Mouse (Mus musculus): ENCODE data around the gene Il18rap.

The Il18rap gene

DNA sequence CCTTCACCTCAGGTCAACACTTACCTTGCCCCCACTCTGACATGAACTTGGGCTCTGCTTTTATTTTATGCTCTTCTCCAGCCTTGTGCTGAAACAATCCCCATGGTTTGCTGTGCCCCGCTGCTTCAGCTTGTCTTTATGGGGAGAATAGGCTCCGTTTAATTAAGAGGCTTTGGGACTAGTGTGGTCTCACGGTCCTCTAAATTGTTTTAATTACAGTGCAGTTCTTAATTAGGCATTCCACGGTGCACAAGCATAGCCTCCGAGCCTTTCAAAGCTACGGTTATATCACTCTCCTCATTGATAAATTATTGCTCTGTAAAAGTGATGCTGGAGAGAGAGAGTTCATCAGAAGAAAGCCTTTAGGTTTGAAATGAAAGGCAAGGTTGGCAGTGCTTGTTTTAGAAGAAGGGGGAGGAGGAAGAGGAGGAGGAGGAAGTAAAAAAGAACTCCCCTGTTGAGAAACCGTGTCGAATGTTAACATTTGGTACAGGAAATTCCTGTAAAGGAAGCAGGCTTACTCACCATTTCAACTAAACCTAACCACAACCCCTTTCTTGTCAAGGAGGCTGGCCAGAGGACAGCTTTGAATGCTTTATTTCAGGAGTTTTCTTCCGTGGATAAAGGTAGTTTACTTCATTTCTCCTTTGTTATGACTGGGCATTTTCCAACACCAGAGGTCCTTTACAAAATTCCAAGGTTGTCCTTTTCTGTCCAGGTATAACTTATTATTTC, at the start of gene Il18rap:
Gene Il18rap, plus strand, starts transcription at position 512 of the 735 bp plus-strand sequence.
- no peak for DNase-seq (ENCODE audit: low spot score in 2 of 2)

DNA sequence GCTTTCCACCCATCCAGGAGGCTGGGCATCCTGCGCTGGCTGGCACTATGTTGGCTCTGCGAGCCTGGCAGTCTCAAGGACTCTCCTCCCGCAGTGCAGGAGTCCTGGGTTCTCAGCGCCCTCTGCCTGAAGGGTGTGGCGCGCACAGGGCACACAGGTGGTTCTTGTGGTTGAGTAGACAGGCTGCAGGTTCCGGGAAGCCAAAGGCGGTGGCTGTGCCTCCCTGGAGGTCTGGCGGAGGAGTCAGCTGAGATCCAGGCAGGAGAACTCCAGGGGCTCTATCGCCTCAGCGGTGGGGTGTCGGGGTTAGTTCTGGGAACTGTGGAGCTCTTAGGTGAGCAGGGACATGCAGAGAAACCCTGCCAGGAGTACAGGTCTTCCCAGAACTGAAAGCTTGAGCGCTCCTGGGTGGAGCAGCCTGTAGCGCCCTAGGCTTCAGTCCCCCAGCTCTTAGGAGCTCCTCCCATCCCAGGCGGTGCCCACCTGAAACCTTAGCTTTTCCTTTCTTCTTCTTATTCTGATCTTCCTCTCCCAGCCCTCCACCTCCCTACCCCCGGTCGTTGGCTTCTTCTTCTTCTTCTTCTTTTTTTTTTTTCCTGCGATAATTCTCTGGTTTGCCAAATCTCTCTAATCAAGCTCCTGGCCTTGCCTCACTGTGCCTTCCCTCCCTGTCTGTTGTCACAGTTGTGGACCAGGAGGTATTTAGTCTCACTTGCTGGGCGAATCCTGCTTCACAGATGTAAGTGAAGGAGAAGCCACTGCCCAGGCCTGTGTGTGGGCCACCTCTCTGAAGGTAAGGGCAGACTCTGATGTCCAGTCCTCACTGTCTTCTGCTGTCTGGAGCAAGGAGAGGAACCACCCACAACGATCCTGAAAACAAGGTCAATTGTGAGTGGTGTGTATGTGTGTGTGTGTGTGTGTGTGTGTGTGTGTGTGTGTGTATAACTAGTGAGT, 49.4 kb upstream of the Il18rap start, which contains the start of gene Il18r1:
Gene Il18r1, plus strand, starts transcription at position 76 of the 954 bp plus-strand sequence.
- no peak for DNase-seq (ENCODE audit: low spot score in 2 of 2)

DNA sequence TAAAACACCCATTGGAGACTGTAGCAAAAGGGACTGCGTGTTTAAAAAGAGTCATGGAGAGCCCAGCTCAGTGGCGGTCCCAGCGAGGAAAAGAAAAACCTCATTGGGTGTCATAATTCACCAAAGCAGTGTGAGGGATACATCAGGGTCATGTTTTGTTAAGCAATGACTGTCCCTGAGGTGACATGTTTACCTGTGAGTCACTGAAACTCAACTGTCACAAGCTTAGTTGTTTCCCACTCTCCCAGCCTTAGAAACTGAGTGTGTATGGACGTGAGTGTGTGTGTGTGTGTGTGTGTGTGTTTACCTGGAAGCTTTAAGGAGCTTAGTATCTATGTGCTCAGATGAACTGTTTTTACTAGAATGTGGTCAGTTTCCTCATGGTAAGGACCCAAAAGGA, 47.9 kb upstream of the Il18rap start:
- DNase-seq (ENCODE audit: low spot score in 2 of 2) = no peak

DNA sequence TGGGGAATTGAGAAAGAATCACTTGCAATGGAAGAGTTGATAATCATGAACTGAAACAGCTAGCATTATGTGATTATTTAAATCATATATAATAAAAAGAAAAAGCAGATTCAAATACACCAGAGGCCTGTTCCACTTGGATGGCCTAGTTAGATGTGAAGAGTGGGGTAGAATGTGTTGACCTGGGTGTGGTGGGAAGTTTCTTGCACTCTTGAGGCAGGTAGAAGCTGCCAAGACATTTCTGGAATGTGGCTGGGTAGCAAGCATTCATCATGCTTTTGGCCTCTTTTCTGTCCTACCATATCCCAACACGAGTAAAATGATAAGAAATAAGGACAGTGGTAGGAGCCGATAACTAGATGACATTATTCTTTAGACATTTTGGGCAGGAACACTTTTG, 46.4 kb upstream of the Il18rap start:
- no peak for DNase-seq (ENCODE audit: low spot score in 2 of 2)

DNA sequence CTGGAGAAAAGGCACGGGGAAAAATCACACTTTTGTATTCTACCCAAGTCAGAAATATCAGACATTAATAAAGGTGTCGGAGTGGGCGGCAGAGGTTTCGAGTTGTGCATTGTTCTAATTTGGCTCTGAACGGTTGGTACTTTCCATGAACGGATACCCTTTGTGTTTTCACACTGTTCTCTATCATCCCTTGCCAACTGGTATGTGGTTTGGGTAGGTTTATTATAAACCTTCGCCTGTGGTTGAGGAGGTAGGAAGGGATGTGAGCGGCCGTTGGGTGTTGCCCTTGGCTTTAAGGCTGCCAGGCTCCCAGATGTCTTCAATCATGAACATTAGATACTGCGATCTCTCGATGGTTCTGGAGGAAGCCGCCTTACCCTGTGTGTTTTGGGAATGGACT, 45.3 kb upstream of the Il18rap start:
- DNase-seq (ENCODE audit: low spot score in 2 of 2) = no peak

DNA sequence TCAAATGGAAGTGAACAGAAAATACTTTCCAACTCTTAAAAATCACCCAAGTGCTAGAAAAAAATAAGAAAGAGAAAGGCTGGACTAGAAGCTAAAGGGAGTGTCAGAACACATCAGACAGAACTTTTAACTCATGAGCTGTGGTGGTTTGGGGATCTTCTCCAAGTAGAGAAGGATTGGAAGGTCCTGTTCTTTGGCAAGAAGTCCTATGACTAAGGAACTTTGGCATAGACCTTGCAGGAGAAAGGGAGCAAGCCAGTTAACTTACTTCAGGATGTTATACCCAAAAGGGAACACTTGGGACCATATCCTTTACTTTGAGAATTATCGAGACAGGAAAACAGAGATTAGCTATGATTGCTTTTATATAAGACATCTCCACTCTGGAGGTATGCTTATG, 42.8 kb upstream of the Il18rap start:
- peak in 1 of 2 experiments; percentile 35 for DNase-seq (ENCODE audit: low spot score in 2 of 2)

DNA sequence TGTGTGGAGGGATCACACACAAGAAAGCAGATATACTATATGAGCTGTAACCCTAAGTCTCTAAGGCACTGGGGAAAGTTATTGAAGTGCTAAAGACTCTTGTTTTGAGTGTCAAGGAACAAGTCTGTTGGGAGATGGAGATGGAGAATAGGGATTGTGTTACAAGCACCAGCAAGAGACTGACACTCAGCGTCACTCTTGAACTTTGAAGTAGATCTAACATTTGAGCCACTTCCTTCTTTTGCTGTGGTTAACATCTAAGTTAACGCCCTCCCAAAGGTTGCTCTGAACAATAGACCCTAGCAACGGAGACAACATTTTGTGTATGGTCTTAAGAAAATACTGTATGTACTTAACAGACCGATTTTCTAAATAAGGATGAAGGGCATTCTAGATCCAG, 41.5 kb upstream of the Il18rap start:
- no peak for DNase-seq (ENCODE audit: low spot score in 2 of 2)

DNA sequence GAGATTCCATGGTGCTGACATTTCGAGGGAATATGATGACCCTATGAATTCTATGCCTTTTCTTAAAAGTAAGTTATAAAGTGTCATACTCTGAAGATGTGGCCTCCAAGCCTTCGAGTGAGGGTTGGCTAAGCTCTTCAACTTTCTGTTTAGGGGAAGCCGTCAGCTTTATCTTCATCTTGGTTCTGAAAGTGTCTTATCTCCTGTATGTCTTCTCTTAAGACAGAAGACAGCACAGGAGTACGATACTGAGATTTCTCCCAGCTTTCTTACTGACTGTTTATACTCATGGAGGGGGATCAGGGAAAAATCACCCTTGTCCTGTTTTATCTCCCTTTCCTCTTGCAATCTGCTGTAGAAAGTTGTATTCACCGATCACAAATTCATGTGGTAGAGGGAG, 40.8 kb upstream of the Il18rap start:
- DNase-seq (ENCODE audit: low spot score in 2 of 2) = no peak

DNA sequence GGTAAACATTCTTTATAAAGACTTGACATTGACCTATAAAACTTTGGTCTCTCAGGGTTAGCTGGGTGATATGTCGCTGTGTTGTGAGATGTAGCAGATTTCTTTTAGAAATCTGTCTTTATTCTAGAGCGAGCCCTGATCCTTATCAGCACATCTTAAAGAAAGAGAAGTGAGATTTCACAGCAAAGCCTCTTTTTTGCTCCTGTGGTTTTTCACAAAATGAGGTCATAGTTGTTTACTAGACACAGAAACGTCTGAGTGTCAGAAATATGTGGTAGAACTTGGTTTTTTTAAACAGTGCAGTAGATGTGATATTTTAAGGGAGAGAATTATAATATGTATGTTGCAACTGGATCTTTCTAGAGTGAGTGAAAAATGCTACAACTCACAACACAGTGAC, 39.5 kb upstream of the Il18rap start:
- no peak for DNase-seq (ENCODE audit: low spot score in 2 of 2)

DNA sequence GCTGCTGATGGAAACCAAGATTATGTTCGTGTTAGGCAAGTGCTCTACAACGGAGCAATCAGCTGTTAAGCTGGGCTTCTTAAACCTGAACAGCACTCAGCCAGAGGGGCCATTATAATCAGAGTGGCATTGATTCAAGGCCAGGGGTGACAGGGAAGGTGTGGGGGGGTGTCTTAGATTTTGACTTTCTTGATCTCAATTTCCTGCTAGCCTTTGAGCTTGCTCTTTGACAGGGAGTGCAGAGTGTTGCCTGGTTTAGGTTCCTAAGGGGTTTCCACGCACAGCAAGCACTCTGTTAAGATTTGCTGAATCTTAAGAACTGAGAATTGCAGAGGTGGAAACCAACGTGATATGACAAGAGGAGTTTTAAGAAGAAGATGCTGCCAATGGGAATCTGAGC, 38.4 kb upstream of the Il18rap start:
- no peak for DNase-seq (ENCODE audit: low spot score in 2 of 2)

DNA sequence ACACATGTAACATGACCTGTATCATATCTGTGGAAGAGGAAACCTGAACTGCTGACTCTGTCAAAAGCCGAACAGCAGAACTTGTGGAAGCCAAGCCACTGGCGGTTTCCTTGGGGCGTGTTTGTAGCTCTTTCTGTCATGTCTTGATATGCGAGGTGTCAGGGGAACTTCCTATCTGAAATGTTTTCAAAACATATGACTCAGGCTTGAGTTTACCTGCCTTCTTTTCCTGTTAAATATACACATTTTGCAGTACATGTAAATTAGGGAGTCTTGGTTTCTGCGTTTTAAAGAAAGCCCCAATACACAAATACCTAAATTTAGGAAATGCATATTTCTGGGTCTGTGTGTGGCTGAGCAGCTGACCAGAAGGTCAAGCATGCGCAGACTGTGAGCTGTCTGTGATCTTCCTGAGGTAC, 35.6 kb upstream of the Il18rap start:
- no peak for DNase-seq (ENCODE audit: low spot score in 2 of 2)

DNA sequence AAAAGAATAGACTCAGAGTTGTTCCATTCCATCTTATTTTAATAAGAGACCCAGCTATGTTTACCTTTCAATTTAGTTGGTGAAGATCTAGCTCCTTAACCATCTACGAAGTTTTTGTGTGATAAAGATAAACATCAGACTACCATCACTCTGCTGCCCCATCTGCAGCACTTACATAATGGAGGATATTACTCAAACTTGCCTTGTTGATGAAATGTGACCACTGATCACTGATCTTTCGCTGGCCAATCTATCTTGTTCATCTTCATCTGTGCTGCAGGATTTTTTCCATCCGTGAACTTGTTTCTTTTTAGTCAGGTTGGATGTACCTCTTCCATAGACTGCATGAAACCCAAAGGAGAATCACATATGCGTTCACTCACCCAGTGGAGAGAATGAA, 20.6 kb upstream of the Il18rap start:
- DNase-seq (ENCODE audit: low spot score in 2 of 2) = no peak

DNA sequence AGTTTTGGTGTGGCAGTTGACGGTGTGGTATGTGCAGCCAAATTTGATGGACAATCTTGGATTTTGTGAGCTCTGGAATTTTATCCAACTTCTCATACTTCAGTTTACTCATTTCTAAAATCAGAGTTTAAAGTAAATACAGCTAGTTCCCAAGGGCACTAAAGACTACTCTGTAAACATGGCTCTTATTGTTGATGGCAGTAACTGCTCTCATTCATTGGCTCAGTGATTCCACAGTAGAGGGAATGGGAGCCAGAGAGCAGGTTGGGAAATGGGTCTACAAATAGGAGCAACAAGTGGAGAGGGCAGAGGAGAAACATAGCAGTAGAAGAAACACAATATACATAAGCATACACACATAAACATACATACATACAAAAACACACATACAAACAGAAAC, 15.5 kb upstream of the Il18rap start:
- no peak for DNase-seq (ENCODE audit: low spot score in 2 of 2)

DNA sequence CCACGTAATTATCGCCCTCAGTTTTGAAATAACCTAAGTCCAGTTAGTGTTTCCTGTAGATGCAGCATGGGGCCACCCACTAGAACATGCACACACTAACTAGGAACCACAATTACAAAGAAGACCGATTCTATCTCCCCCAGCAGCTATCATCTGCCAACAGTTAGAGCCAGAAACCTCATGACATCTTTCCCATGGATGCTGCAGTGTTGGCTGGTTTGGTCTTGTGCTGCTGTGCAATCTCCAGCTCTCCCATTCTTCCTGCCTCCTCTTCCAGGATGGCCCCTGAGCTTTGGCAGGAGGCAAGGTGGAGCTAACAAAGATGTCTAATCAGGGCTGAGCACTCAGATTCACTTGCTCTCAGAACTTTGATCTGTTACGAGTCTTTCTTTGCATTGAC, 14.0 kb upstream of the Il18rap start:
- no peak for DNase-seq (ENCODE audit: low spot score in 2 of 2)

DNA sequence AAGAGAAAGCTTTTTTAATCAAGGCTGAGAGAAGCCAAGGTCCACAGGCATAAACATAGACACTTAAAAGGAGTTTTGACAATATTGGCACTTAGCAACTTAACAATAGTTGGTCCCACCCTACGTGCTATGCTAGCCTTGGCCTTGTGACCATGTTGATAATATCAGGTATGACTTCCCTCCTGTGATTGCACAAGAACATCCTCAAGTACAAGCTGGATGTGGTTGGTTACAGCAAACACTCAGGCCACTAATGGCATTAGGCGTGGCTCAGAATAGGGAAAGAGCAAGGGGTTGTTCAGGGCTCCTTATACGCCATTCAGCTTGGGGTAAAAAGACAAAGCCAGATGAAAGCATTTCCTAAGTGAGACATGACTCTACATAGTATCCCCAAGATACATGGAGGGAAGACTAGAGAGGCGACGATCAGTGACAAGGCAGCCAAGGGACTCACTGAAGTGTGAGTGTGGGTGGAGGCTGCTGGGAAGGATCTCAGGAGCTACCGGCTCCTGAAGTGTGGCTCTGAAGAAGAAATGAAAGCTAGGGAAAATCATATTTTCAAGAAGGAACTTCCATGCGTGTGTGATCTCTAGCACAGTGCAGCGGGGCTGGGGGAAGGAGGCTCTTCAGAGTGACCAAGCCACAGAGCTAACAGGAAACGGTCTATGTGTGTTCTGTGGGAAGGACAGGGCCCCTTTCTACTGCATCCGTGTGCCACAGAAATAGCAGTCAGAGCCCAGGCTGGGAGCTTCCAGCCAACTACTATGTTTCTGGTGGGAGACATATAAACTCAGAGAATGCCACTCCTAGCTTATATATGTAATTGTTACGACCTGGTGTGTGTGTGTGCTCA, 13.4 kb upstream of the Il18rap start:
- no peak for DNase-seq (ENCODE audit: low spot score in 2 of 2)

DNA sequence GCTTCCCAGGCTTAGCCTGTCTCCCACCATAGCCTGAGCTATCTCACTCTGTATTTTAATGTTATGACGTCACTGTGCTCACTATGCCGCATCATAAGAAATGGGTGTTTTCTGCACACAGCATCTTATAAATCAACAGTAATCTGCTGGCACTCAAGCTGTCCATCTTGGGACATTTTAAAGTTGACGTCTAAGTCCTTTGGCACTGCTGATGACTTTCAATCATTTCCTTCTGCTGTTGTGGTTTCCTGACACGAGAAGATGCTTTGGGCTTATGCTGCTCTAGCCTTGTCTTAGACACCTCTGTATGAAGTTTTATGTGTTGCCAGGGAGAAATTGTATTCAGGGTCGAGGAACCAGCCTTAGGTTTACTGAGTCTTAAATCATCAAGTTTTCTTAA, 10.6 kb upstream of the Il18rap start:
- no peak for DNase-seq (ENCODE audit: low spot score in 2 of 2)

DNA sequence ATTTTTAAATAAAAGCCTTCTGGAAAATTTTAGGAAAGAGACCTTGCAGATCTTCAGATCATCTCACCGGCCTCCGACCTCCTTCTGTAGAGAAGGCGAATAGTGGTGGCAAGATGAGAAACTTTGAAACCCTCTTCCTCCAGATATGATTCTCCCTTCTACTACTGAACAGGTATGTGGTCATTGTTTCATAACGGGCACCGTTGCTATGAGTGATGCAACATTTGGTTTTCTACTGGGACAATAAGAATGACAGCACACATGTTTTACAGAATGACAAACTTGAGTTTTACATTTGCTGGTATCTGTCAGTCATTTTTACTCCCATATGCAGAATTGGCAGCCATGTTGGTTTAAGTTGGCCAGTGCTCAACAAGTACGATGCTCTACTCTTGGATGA, 1.2 kb downstream of the Il18rap start:
- no peak for DNase-seq (ENCODE audit: low spot score in 2 of 2)

DNA sequence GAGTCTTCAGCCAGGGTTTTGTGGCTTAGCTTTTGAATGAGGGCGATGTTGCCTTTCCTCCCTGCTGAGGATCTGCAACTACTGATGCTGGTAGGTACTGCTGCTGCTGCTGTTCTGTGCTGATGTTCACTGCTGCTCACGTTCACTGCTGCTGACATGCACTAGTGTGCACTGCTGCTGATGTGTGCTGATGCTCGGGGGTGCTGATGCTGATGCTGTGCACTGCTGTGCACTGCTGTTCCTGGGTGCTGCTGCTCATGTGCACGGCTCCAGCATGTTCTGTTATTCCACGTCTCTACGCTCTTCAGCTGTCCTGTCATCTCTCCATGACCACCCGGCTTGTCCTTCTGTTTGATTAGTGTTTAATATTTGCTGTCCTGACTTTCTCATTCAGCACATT, 7.8 kb downstream of the Il18rap start:
- DNase-seq (ENCODE audit: low spot score in 2 of 2) = no peak

DNA sequence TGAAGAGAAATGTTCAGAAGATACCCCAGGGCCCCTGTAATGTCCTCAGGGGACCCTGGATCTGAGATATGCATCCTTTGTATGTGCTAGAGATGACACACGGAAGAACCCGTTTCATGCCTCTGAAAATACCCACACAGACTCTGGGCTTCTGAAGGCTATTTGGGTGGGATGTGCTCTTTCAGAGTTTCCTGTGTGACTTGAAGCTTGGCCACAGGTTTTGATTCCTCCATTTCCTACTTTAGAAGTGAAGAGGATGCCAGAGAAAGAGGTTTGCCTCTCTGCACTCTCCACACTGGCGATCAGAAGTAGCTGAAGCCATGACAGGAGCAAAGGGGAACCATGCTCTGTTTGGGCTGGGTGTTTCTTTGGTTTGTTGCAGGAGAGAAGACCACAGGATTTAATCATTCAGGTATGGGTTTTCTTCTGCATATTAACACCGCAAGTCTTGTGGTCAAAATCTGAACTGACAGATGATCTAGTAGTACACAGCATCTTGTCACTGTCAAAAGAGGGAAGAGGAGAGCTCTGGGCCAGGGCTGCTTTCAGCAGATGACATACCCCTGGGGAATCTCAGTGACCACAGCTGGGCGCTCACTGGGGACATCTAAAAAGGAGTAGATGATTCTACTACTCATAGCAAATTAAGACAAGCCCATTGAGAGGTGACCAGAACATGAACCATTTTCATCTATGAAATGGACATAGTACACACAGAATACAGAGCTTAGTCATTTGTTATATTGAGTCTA, 9.0 kb downstream of the Il18rap start:
- no peak for DNase-seq (ENCODE audit: low spot score in 2 of 2)

DNA sequence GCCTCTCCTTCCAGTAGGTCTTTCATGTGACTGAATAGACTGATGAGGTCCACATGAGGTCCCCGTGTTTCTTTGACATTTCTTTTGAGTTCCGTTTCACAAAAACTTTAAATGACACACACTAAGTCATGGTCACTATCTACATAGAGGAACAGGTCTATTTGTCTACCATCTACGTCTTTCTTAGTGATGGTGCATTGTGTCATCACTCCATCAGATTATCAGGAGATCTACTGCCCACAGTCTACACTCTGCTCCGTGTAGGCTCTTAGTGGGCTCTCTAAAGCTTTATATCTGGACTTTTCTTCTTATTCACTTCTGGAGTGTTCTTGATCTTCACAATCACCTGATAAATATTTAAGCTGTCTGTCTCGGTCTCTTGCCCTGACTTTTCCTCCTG, 14.1 kb downstream of the Il18rap start:
- DNase-seq (ENCODE audit: low spot score in 2 of 2) = no peak

DNA sequence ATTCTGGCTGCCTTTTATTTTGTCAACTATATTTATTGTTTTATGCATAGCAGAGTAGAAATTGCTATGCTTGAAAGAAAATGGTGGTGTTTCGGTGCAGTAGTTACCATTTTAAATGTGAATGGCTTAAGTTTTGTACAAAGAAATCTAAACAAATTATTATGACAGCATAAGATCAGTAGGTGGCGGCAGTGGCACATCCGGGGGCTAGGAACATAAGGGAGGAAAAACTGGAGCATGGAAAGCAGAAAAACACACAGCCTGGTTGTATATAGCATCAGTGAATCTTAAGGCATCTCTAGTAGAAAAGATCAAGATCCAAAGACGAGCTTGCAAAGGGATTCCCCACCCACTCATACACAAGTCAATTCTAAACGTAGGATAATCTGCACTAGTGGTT, 22.4 kb downstream of the Il18rap start:
- no peak for DNase-seq (ENCODE audit: low spot score in 2 of 2)

All from heart, adult 9 months (tissue).